Mouse (Mus musculus): ENCODE measurements around the gene Syne1.
"Not testable (repeated sequence)": the region's sequence is repeated elsewhere in the genome, so short reads cannot be mapped to it uniquely, and the experiment has no call there.

Syne1 gene

DNA sequence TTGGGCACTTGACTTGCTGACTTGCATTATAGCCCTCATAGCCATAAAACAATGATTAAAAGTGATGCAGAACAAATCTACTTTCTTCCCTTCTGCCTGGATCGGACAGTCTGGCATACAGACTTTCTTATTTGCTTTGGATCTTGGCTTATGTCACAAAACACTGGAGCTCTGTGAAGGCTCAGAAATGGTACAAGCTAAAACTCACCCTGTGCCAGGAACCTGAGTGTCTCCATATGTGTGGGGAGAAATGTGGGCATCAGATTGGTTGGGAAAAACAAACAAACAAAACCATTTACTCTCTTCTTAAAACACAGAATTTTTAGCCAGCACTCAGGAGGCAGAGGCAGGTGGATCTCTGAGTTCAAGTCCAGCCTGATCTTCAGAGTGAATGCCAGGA is 30.6 kb downstream of the Syne1 start:
- no peak for DNase-seq (ENCODE audit: low read depth)

DNA sequence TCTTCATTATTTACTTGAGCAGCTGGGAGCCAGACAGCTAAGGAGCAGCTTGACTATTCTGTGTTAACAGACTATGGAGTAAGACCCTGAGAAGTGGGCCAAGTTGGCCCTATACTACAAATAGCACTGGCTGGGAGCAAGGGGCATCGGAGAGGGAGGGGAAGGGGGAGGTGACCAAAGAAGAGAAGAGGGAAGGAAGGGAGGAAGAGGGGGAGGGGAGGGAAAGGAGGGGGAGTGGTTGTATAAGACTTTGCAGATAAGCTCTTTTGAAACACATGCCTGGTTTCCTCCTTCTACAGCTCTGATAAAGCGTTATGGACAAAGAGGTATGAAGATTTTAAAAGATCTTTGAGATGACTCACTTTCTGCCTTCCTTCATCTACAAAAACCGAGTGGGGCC is 36.0 kb downstream of the Syne1 start:
- DNase-seq (ENCODE audit: low read depth): peak; percentile 8

DNA sequence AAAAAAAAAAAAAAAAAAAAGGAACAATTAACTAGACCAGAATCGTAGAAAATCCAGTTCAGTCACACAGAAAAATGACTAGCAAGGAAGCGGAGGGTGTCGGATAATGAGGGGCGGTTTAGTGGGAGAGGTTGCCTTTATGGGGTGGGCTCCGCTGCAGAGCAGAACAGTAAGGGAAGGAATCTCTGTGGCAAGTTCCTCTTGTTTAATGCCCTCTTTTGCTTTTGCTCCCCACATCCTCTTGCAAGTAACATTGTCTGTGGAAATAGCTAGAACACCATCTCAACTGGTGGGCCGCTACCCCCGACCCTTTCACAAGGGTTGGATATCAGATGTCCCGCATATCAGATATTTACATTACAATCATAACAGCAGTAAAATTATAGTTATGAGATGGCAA is 37.1 kb downstream of the Syne1 start:
- no peak for DNase-seq (ENCODE audit: low read depth)

DNA sequence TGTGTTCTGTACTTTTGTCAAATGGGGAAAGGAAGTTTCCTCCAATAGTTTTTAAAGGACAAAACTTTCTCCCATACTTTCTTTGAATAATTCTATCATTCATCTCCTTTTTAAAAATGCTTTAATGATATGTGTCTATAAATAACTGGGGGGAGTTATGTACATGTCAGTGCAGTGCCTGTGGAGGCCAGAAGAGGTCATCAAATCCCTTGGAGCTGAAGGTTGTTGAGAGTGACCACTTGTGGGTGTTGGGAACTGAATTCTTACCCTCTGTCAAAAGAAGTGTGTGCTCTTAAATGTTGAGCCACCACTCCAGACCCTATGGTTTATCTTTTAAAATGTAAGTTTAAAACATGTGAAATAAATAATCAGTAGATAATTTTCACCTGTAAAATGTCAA is 39.0 kb downstream of the Syne1 start:
- DNase-seq (ENCODE audit: low read depth): no peak

DNA sequence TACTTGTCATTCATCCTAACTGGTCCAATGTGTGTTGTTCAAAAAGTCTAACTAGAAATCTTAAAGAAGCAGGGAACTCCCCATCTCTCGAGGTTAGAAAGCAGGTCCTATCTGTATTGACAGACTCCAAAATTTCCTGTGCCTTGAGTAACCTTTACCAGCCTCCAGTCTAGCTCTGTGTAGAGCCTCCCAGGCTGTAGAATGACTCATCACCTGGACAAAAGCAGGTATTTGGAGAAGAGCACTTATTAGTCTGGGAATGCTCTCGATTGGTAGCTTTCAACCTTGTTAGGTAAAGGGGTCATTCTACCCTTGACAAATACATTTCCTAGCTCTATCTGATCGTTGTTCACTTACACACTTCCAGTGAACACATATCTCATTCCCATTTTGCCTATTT is 39.9 kb downstream of the Syne1 start:
- DNase-seq (ENCODE audit: low read depth): no peak

DNA sequence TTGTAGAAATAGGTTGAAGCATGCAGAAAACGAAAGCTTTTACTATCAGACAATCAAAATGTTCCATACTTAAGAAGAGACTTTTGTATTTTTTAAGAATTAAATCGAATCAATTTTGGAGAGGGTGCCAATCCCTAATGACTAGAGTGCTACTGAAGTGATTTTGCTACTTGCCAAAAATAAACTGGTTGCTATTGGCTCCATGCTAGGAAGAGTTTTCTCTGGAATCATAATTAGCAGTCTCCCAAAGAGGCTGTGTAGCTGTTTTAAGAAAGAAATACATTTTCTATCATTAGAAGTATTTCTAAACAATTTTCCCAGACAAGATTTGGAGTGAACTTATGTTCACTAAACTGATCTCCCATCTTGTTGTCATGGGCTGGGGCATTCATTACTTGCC is 43.8 kb downstream of the Syne1 start:
- DNase-seq (ENCODE audit: low read depth): no peak

DNA sequence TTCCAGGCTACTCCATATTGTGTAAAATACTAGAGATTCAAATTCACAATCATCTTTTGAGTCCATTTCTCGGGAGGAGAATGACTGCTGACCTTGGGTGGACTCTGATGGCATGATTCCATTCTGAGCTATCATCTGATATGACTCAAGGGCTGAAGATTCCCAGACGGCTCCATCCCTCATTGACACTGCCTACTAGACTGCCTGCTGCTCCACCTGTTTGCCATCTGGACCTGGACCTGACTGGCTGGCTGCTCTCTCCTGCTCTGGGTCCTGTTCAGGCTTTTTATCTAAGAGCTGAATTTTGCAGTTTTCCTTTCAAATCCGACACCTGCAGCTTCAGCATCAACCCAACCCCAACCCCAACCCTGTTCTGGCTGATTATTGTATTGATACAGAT is 46.5 kb downstream of the Syne1 start:
- no peak for DNase-seq (ENCODE audit: low read depth)

DNA sequence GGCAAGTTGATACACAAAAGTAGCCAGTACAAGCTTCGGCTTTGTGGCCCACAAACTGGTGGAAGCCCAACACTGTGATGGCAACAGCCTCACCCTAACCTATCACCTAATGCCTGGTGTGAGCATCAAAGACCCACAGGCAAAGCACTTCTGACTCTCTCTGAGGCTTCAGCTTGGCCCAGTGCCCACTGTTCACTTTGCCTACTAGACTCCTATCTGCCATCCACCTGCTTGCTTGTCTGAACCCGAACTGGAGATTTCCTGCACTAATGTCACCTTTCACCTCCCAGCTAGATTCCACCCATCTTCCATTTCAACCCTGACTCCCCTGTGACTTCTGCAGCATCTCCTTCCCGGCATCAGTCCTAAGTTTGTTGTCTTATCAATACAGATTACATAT is 47.4 kb downstream of the Syne1 start:
- no peak for DNase-seq (ENCODE audit: low read depth)

DNA sequence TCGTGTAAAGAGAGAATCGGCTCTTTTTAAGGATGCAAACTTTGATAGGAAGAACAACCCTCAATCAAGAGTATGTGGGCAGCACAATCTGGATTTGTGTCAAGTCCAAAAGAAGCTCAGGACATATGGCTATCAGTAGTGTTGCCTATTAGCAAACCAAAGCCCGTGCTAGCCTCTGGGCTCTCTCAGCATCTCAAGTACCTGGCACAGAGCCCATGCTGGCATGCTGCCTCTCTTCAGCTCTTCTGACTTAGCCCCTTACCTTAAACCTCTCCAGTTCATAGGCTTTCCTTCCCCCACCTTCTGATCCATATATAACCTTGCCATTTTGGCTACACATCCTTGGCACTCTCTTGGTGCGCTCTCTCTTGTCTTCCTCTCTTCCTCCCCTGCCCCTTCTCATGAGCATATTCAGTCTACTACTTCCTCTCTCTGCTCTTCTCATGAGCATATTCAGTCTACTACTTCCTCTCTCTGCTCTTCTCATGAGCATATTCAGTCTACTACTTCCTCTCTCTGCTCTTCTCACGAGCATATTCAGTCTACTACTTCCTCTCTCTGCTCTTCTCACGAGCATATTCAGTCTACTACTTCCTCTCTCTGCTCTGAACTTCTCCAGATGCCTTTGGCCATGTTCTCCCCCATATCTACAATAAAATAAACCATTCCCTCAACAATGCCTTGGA is 51.5 kb downstream of the Syne1 start:
- DNase-seq (ENCODE audit: low read depth): not testable (repeated sequence)

DNA sequence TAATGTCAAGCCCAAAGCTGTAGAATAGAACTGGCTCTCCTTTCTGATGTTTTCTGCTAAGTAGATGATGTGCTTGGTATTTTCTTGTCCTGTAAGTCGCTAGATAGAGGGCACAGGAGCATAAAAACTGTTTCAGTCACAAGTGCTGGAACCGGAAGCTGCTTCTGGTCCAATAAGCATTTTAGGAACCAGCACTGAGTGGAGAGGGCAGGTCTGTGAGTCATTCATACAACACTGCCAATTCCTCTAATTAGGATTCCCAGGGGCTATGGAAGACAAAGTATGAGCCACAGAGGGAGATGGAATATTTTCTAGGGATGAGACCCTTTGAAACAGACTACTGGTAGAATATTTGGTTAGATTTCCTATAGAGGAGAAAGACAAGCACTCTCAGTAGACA is 53.4 kb downstream of the Syne1 start:
- no peak for DNase-seq (ENCODE audit: low read depth)

DNA sequence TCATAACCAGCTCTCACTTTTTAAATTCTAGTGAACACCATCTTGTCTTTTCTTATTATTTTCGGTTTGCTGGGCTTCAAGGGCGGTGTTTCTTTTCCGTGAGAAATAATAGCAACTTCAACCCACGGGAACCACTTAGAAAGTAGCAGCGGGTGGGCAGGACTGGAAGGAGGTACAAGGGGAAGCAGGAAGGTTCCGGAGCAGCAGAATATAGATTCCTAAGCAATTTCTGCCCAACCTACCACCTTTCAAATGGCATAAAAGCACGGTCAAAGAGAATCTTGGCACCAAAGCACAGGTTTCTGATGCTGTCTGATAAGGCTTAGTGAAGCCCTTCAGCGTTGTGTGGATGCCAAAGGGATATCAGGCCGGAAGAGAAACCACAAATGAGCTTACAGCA is 60.2 kb downstream of the Syne1 start:
- DNase-seq (ENCODE audit: low read depth): no peak

DNA sequence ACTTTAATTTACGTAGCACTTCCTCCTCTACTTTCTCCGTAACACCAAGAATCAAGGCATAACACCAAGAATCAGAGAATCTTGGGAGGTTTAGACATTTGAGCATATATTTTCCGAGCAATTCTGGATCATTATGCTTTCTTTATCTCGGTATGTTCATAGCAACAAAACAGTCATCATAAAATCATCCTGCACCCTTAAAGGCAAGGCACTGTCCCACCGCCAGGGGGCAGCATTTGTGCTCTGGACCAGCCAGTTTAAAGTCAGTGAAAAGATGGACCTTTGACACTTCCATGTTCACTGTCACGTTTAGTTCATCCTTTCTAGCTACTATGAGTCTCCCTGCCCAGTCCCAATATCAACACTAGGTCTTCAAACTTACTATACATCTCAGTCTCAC is 61.3 kb downstream of the Syne1 start:
- peak; percentile 45 for DNase-seq (ENCODE audit: low read depth)

DNA sequence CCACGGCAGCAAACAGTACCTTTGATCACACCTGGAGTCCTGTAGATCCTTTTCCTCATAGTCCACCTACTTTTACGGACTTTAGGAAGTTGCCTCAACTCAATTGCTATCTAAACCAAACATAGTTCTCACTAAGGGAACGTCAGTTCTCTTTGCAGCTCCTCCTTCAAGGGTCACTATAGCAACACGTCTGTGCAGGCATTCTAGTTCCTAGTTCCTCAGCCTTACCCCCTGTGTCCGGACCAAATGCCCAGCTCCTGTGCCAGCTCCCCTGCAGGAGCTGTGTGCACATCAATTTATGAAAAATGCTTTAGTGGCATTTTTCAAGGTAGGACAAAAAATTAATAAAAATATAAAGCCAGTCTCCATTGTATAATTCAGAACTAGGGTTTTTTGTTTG is 63.2 kb downstream of the Syne1 start:
- DNase-seq (ENCODE audit: low read depth): no peak

DNA sequence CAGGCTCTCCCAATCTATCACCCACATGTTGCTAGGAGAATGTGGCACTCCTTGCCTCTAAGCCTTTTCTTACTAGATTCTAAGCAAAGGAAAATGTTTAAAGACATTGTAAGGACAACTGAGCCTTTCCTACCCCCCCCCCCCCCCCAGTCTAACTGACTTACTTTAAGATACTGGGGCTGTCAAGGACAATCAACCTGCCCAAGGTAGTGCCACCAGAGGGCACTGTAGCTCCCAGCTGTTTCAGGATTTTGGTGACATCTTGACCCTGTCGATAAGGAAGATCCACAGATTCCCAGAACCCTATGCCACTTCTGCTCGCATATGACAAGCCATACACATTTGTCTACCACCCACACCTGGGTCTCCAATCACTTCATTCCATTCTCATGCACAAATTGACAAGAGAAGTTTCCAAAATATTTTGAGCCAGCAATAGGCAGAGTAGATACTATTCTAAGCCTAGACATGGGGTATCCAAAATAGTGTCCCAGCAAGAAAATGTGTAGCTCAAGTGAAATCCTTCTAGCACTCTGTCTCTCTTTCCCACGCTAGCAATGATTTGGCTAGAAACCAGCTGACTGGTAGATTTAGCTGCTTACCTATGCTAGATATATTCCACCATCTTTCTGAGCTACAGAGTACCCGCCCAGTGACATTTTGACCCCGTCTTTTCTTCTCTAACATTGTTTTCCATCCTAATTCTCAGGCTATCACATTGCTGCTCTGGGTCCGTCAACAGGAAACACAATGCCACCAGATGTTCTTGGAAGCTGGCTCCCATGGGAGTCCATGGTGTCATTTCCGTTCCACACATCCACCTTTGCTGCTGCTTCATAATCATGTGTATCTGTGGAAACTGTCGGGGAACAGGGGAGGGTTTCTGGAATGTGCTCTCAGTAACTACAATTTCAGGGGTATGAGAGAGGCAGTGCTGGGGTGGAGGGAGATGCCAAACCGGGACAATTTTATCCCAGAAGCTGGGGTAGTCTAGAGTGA is 70.4 kb downstream of the Syne1 start:
- peak; percentile 67 for DNase-seq (ENCODE audit: low read depth)

DNA sequence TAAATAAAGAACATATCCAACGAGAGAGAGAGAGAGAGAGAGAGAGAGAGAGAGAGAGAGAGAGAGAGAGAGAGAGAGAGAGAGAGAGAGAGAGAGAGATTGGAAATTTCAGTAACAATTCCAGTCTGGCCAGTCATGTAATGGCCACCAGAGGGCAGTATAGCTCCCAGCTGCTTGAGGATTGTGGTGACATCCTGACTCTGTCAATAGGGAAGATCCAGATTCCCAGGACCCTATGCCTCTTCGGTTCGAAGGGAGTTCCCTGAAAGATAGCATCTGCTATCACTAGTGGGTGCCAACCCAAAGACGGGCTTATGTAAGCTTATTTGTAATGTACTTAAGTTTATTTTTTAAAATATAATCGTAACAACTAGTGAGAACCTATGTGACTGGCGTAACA is 71.2 kb downstream of the Syne1 start:
- DNase-seq (ENCODE audit: low read depth): peak; percentile 68

DNA sequence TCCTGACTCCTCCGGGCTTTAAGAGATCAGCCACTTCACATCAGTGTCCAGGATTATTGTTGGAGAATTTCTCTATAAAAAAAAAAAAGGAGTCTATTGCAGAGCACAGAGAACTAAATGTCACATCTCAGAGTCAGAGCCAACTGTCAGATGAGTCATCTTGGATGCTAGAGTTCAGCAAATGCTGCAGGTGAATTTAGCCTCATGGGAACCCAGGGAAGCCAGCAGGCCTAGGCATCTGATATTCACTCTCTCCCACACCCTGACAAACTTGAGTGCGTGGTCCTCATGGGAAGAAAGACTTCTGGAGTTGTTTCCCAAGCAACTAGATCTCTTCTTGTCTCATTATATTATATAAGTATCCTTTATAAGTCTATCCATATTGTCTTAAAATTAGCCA is 82.6 kb downstream of the Syne1 start:
- no peak for DNase-seq (ENCODE audit: low read depth)

DNA sequence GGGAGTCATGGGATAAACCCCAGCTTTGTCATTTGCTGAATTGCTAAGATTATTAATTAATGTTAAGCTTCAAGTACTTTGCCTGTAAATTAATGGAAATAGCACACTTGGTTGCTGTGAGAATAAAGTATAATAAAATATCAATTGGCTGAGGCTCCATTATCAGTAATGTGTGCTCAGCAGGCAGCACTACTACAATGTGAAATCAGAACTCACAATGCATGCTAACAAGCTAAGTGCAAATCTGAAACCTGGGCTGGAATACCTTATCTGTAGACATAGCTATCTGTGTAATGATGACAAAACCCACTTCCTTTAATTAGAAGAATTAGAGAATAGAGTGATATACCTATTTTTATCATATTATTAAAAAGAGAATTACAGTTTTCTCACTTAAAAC is 97.5 kb downstream of the Syne1 start:
- DNase-seq (ENCODE audit: low read depth): no peak

DNA sequence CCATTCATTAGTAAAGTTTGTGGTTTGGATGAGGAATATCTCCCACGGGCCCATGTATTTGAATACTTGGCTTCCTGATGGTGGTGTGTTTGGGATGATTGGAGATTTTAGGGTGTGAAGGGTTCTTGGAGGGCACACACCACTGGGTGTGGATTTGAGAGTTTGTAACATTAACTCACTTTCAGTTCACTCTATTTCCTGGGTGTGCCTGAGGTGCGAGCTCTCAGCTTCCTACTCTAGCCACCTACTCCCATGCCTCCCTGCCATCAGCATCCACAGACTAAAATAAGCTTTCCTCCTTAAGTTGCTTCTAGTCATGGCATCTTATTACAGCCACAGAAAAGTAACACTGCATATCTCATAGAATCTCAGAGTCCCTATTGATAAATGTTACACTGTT is 101.3 kb downstream of the Syne1 start:
- peak; percentile 21 for DNase-seq (ENCODE audit: low read depth)

DNA sequence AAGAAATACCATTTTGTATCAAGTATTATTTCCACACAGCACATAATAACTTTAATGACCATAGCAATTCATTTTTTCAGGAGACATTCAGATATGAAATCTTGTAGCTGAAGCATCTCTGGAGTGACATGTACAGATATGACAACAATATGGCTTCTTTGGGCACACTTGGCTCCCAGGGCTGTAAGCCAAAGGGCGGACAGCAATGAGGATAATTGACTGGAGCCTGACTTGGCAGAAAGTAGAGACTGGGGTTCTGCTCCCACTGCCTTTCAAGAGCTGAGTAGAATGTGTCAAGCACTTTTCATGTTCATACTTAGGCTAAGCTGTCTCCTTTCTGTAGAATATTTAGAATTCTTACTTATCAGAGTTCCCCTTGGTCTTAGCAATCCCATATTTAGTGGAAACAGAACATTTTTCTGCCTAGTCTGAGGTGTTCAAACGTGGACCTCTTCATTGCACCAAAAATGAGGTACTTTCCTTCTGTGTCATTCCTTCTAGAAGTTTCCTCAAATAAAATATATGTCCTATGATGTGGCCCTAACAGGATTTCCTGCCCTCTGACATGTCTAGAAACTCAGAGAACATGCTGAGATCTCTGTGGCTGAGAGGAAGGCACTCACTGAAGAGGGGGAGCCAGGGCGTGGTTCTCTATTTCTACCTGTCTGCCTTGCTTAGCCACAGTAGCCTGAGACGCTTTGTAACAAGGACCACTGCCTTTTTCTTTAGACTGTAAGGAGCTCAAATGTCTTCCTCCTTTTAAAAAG is 103.1 kb downstream of the Syne1 start:
- peak; percentile 83 for DNase-seq (ENCODE audit: low read depth)

DNA sequence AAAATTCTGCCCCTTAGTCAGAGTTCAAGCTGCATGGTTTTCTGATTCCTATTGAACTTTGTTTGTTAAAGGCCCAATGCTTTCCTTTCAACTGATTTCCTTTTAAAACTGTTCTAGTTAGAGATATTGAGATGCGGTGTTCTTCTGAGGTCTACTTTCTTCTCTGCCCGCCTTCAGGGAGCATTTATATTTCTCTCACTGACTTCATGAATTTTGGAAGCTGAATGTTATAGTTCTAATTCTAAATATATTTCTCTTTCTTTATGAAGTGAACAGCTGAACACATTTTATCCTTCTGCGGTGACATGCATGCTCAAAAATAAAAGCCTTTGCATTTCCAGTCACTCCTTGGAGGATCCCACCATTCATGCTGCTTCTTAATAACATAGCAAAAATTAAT is 106.0 kb downstream of the Syne1 start:
- no peak for DNase-seq (ENCODE audit: low read depth)

DNA sequence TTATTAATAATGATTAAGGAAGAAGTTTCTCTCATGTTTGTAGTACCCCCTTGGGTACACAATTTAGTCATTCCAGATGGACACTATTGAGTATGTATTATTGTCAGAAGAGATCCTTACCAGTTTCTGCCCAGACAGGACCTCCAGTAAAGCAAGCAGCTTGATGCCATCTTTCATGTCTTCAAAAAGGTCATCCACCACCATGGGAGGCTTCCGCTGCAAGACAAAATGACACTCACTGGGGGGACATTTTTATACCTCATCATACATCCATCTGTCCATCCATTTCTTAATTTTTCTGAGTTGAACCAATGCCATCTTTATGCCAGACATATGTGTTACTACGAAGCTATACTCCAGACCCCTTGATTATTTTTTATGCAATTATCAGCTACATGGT is 108.3 kb downstream of the Syne1 start:
- DNase-seq (ENCODE audit: low read depth): no peak

DNA sequence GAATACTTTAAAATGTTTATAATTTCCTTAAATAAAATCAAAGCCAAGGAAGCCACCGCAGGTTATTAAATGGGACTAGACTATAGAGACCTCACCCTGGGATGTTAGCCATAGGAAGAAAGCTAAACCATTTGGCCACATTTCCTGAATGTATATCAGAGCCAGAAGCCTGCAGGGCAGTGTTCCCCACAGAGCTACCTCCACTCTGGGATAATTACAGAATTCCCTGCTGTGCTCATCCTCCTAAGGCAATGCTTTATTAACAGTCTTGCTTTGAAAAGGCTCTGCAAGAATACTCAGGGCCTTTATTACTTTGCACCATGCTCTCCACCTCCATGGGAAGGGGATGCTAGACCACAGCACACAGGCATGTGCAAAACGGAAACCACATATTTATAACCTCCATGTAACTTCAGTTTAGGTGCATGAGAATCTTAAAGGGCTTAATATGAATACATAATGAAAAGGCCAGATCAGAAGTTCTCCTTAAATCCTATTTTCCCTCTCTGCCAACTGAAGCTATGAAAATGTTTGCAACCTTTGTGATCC is 111.4 kb downstream of the Syne1 start:
- peak; percentile 14 for DNase-seq (ENCODE audit: low read depth)

All from naive thymus-derived CD4-positive, alpha-beta T cell, adult 2 months (primary cell).